Comparison of ENCODE assay signal across 22 mouse cellular contexts in genomic region chr11:105951601-105952044, GRCm38 (mm10). TPM values are rescaled to one million over a fixed set of nuclear protein-coding genes. Genes with fewer than 3 reads are reported as not detected.
DNase-seq lines count a peak whose midpoint lies in the region; ATAC-seq and TF ChIP-seq lines count a peak whose summit lies in the region.
"Had no signal": no experiment of that assay in that cellular context is flagged by ENCODE, and none has a peak within 500 bp of the region (broad histone marks: within the 10 kb centered on the region; RNA-seq: fewer than 3 reads in every experiment).

No protein-coding gene starts in this region.

- H3K27ac ChIP-seq in limb, embryonic 12.5 days, result no peak overlapping the region
- no peak overlapping the region; the same call in 1 of the 2 replicates for H3K27ac ChIP-seq in limb, embryonic 10.5 days
- no peak overlapping the region for H3K27ac ChIP-seq in cerebellum, adult 2 months (ENCODE audit: insufficient read depth, low read length)
- H3K27ac ChIP-seq: gastrocnemius, adult 2 months; hindbrain, embryonic 14.5 days; liver, embryonic 15.5 days; neural tube, embryonic 15.5 days had no signal

- no peaks in the 10 kb centered on the region for H3K9me3 ChIP-seq in limb, embryonic 12.5 days
- no peaks in the 10 kb centered on the region for H3K9me3 ChIP-seq in limb, embryonic 10.5 days (replicated peaks)
- H3K9me3 ChIP-seq: liver, embryonic 15.5 days; midbrain, embryonic 10.5 days; neural tube, embryonic 15.5 days had no signal

- peak overlapping the region; percentile 40; the same call in 1 of the 2 replicates for H3K9ac ChIP-seq in limb, embryonic 12.5 days (replicated peaks)
- H3K9ac ChIP-seq: hindbrain, embryonic 14.5 days; liver, embryonic 15.5 days; neural tube, embryonic 15.5 days had no signal

- no peak for TF ChIP-seq CTCF in cerebellum, adult 2 months (IDR thresholded peaks at IDR 0.05; ENCODE audit: borderline replicate concordance, insufficient read depth, low read depth, low read length)

- H3K36me3 ChIP-seq in limb, embryonic 12.5 days, result no peaks in the 10 kb centered on the region
- no peaks in the 10 kb centered on the region for H3K36me3 ChIP-seq in limb, embryonic 10.5 days
- H3K36me3 ChIP-seq: liver, embryonic 15.5 days; midbrain, embryonic 10.5 days; neural tube, embryonic 15.5 days had no signal

- no peaks in the 10 kb centered on the region for H3K27me3 ChIP-seq in limb, embryonic 12.5 days
- no peaks in the 10 kb centered on the region for H3K27me3 ChIP-seq in limb, embryonic 10.5 days (ENCODE audit: low read depth, poor library complexity, severe bottlenecking)
- H3K27me3 ChIP-seq in cerebellum, adult 2 months (ENCODE audit: control insufficient read depth, insufficient read depth, low read length), result no peaks in the 10 kb centered on the region

- peaks cover 9% of the 10 kb centered on the region for H3K4me1 ChIP-seq in limb, embryonic 12.5 days (replicated peaks)
- peaks cover 29% of the 10 kb centered on the region for H3K4me1 ChIP-seq in limb, embryonic 10.5 days
- no peaks in the 10 kb centered on the region for H3K4me1 ChIP-seq in cerebellum, adult 2 months (ENCODE audit: control insufficient read depth, insufficient read depth, low read length)
- H3K4me1 ChIP-seq: liver, embryonic 15.5 days; neural tube, embryonic 15.5 days had no signal

- 25% methylated on average over 3 of the region's 3 CpGs for WGBS in limb, embryonic 12.5 days
- 35% methylated on average over 3 of the region's 3 CpGs for WGBS in limb, embryonic 10.5 days
- 80% methylated on average over 3 of the region's 3 CpGs for WGBS in cerebellum, adult 2 months

- no peak for TF ChIP-seq POLR2A in cerebellum, adult 2 months (IDR thresholded peaks at IDR 0.05; ENCODE audit: borderline replicate concordance, insufficient read depth, low read length)

- H3K4me2 ChIP-seq in limb, embryonic 12.5 days, result no peak overlapping the region
- H3K4me2 ChIP-seq: hindbrain, embryonic 14.5 days; liver, embryonic 15.5 days; neural tube, embryonic 15.5 days had no signal

- ATAC-seq in limb, embryonic 12.5 days (ENCODE audit: insufficient number of reproducible peaks, insufficient read depth, low FRiP score, low TSS enrichment, low read depth), result no peak; the same call in 1 of the 2 replicates
- ATAC-seq: forebrain, embryonic 14.5 days had no signal

- H3K4me3 ChIP-seq in limb, embryonic 12.5 days (replicated peaks), result no peak overlapping the region
- no peak overlapping the region for H3K4me3 ChIP-seq in limb, embryonic 10.5 days
- no peak overlapping the region for H3K4me3 ChIP-seq in cerebellum, adult 2 months (replicated peaks; ENCODE audit: insufficient read depth, low read depth, low read length)
- H3K4me3 ChIP-seq: gastrocnemius, adult 2 months; liver, embryonic 15.5 days; midbrain, embryonic 10.5 days; neural tube, embryonic 15.5 days had no signal

- no peak for DNase-seq in limb, embryonic 10.5 days (ENCODE audit: low spot score)
- peak; percentile 64 to 70 for DNase-seq in kidney, adult 8-10 months
- peak; percentile 63 to 70 for DNase-seq in kidney, postnatal 36 days
- DNase-seq in right cerebral cortex, postnatal 14 days, result no peak
- DNase-seq in cerebellum, postnatal 14 days, result no peak
- no peak for DNase-seq in cerebellum, adult 2 months
- DNase-seq: adrenal gland, postnatal 14 days; cerebellum, adult 9-11 months; heart, adult 11 months; layer of hippocampus, postnatal 36 days; lung, postnatal 10 days; retina, postnatal 1 day; thymus, postnatal 14 days had no signal

RNA-seq across cellular contexts. Expression of gene Cyb561, which starts 1.5 kb away (rescaled TPM):
- polyA plus RNA-seq in limb, embryonic 12.5 days (2016; fragmentation: Nextera tagmentation; extraction: Ambion mirVana), result 9.6 and 9.7 TPM in 2 replicates
- polyA plus RNA-seq in limb, embryonic 10.5 days (2016; fragmentation: Nextera tagmentation; extraction: Ambion mirVana), result 6.2 and 7.1 TPM in 2 replicates
- polyA plus RNA-seq in cerebellum, adult 2 months (2012; rRNA removed), result 35.5 and 37.0 TPM in 2 replicates

RNA-seq across cellular contexts. Expression of gene Ace, which starts 16.1 kb away (rescaled TPM):
- 0.21 and 0.51 TPM in 2 replicates for polyA plus RNA-seq in limb, embryonic 12.5 days (2016; fragmentation: Nextera tagmentation; extraction: Ambion mirVana)
- 0.08 and 0.16 TPM in 2 replicates for polyA plus RNA-seq in limb, embryonic 10.5 days (2016; fragmentation: Nextera tagmentation; extraction: Ambion mirVana)
- 13.6 and 19.7 TPM in 2 replicates for polyA plus RNA-seq in cerebellum, adult 2 months (2012; rRNA removed)

RNA-seq across cellular contexts. Expression of gene Ace3, which starts 42.9 kb away (rescaled TPM):
- polyA plus RNA-seq in limb, embryonic 12.5 days (2016; fragmentation: Nextera tagmentation; extraction: Ambion mirVana), result not detected in 2 replicates
- polyA plus RNA-seq in limb, embryonic 10.5 days (2016; fragmentation: Nextera tagmentation; extraction: Ambion mirVana), result not detected in 2 replicates
- polyA plus RNA-seq in cerebellum, adult 2 months (2012; rRNA removed), result not detected in 2 replicates
- polyA plus RNA-seq: forebrain, embryonic 14.5 days; heart, postnatal 0 days; hindbrain, embryonic 14.5 days; liver, embryonic 15.5 days; midbrain, embryonic 10.5 days; neural tube, embryonic 15.5 days; stomach, embryonic 16.5 days had no signal

RNA-seq across cellular contexts. Expression of gene Kcnh6, which starts 56.3 kb away (rescaled TPM):
- polyA plus RNA-seq in limb, embryonic 12.5 days (2016; fragmentation: Nextera tagmentation; extraction: Ambion mirVana), result 0.24 and 0.36 TPM in 2 replicates
- 0.24 and 0.36 TPM in 2 replicates for polyA plus RNA-seq in limb, embryonic 10.5 days (2016; fragmentation: Nextera tagmentation; extraction: Ambion mirVana)
- 1.3 and 1.4 TPM in 2 replicates for polyA plus RNA-seq in cerebellum, adult 2 months (2012; rRNA removed)

Comparison
In these comparisons a context has a peak if more than half of its experiments do, and no peak if none do; other contexts are left out.
1. DNase-seq: peak in kidney, adult 8-10 months (2 of 2) and kidney, postnatal 36 days (2 of 2); none in limb, embryonic 10.5 days (single experiment), right cerebral cortex, postnatal 14 days (single experiment), cerebellum, postnatal 14 days (0 of 2) and cerebellum, adult 2 months (0 of 2).